8 mouse cellular contexts compared by ENCODE assay signal in genomic region chr5:23616270-23617103, GRCm38 (mm10).
DNase-seq lines count a peak whose midpoint lies in the region; ATAC-seq and TF ChIP-seq lines count a peak whose summit lies in the region.

No protein-coding gene starts in this region.

- 0 out of 2 replicates have a peak overlapping the region, but pooled peaks have one; percentile 15 for H3K27ac ChIP-seq in embryonic facial prominence, embryonic 11.5 days (replicated peaks; ENCODE audit: low read depth, low read length)
- H3K27ac ChIP-seq in heart, adult 2 months: peak overlapping the region; percentile 93
- H3K27ac ChIP-seq in kidney, adult 2 months (ENCODE audit: insufficient read depth, low read depth, low read length): peak overlapping the region; percentile 99
- peak overlapping the region; percentile 80 for H3K27ac ChIP-seq in limb, embryonic 12.5 days
- H3K27ac ChIP-seq in midbrain, embryonic 14.5 days (replicated peaks; ENCODE audit: low read depth, low read length): peak overlapping the region; percentile 88

- no peaks in the 10 kb centered on the region for H3K9me3 ChIP-seq in embryonic facial prominence, embryonic 11.5 days (replicated peaks; ENCODE audit: control insufficient read depth, low read length)
- no peaks in the 10 kb centered on the region for H3K9me3 ChIP-seq in limb, embryonic 12.5 days
- no peaks in the 10 kb centered on the region for H3K9me3 ChIP-seq in midbrain, embryonic 14.5 days (ENCODE audit: control insufficient read depth, low read length)

- 14% methylated on average over 11 of the region's 11 CpGs for WGBS in embryonic facial prominence, embryonic 11.5 days
- under 1% methylated on average over 11 of the region's 11 CpGs for WGBS in heart, adult 2 months
- 1% methylated on average over 11 of the region's 11 CpGs for WGBS in kidney, adult 2 months
- WGBS in limb, embryonic 12.5 days: 16% methylated on average over 11 of the region's 11 CpGs
- WGBS in midbrain, embryonic 14.5 days: 5% methylated on average over 11 of the region's 11 CpGs

- H3K9ac ChIP-seq in embryonic facial prominence, embryonic 11.5 days (replicated peaks; ENCODE audit: low read length): peak overlapping the region; percentile 46
- peak overlapping the region; percentile 91 for H3K9ac ChIP-seq in heart, adult 2 months (ENCODE audit: low read depth, low read length)
- H3K9ac ChIP-seq in limb, embryonic 12.5 days (replicated peaks): peak overlapping the region; percentile 49
- peak overlapping the region; percentile 60 for H3K9ac ChIP-seq in midbrain, embryonic 14.5 days (replicated peaks; ENCODE audit: low read length)

- TF ChIP-seq CTCF in heart, adult 2 months (IDR thresholded peaks at IDR 0.05): peak; percentile 36
- TF ChIP-seq CTCF in kidney, adult 2 months (conservative IDR thresholded peaks at IDR 0.05; ENCODE audit: insufficient read depth, insufficient read length, low read depth, low read length): 0 out of 2 replicates have a peak, but pooled peaks have one; percentile 11

- peak; percentile 80; the same call in 1 of the 2 replicates for ATAC-seq in embryonic facial prominence, embryonic 11.5 days (replicated peaks; ENCODE audit: insufficient number of reproducible peaks, low FRiP score, low TSS enrichment, low read depth)
- peak; percentile 83 for ATAC-seq in limb, embryonic 12.5 days (ENCODE audit: insufficient number of reproducible peaks, insufficient read depth, low FRiP score, low TSS enrichment, low read depth)
- peak; percentile 82 for ATAC-seq in midbrain, embryonic 14.5 days (ENCODE audit: low FRiP score, low TSS enrichment)

- peak; percentile 52 for DNase-seq in 3134 (ENCODE audit: extremely low read depth, insufficient read length, low spot score)
- DNase-seq in adrenal gland, postnatal 14 days: peak; percentile 53
- peak; percentile 73 for DNase-seq in embryonic facial prominence, embryonic 11.5 days (ENCODE audit: low spot score)
- DNase-seq in heart, adult 2 months: peak in 1 of 2 experiments; percentile 52
- peak; percentile 84 for DNase-seq in kidney, adult 2 months
- peak; percentile 87 for DNase-seq in midbrain, embryonic 14.5 days
- DNase-seq in splenic B cell, adult 2 months (ENCODE audit: low read depth, low spot score): peak; percentile 82

- no peaks in the 10 kb centered on the region for H3K36me3 ChIP-seq in embryonic facial prominence, embryonic 11.5 days (replicated peaks; ENCODE audit: control insufficient read depth, insufficient read depth, low read depth, low read length)
- peaks cover 10% of the 10 kb centered on the region for H3K36me3 ChIP-seq in heart, adult 2 months (ENCODE audit: control insufficient read depth, insufficient read depth, low read length)
- no peaks in the 10 kb centered on the region for H3K36me3 ChIP-seq in kidney, adult 2 months (ENCODE audit: control insufficient read depth, insufficient read depth, low read length)
- H3K36me3 ChIP-seq in limb, embryonic 12.5 days: no peaks in the 10 kb centered on the region
- no peaks in the 10 kb centered on the region for H3K36me3 ChIP-seq in midbrain, embryonic 14.5 days (ENCODE audit: control insufficient read depth, insufficient read depth, low read length)
- no peaks in the 10 kb centered on the region for H3K36me3 ChIP-seq in splenic B cell, adult 2 months (ENCODE audit: control insufficient read depth, insufficient read depth, low read length, poor library complexity, severe bottlenecking)

- H3K4me1 ChIP-seq in embryonic facial prominence, embryonic 11.5 days (ENCODE audit: control insufficient read depth, insufficient read depth, low read length): no peaks in the 10 kb centered on the region
- H3K4me1 ChIP-seq in heart, adult 2 months (ENCODE audit: control insufficient read depth, insufficient read depth, low read length): peaks cover 4% of the 10 kb centered on the region
- H3K4me1 ChIP-seq in kidney, adult 2 months (ENCODE audit: control insufficient read depth, insufficient read depth, low read length): peaks cover 3% of the 10 kb centered on the region
- peaks cover 9% of the 10 kb centered on the region for H3K4me1 ChIP-seq in limb, embryonic 12.5 days (replicated peaks)
- peaks cover 13% of the 10 kb centered on the region for H3K4me1 ChIP-seq in midbrain, embryonic 14.5 days (ENCODE audit: control insufficient read depth, insufficient read depth, low read length)

- H3K27me3 ChIP-seq in embryonic facial prominence, embryonic 11.5 days (ENCODE audit: control insufficient read depth, insufficient read depth, low read length): no peaks in the 10 kb centered on the region
- no peaks in the 10 kb centered on the region for H3K27me3 ChIP-seq in heart, adult 2 months (ENCODE audit: control insufficient read depth, insufficient read depth, low read length)
- no peaks in the 10 kb centered on the region for H3K27me3 ChIP-seq in kidney, adult 2 months (replicated peaks; ENCODE audit: control insufficient read depth, insufficient read depth, low read length)
- no peaks in the 10 kb centered on the region for H3K27me3 ChIP-seq in limb, embryonic 12.5 days
- no peaks in the 10 kb centered on the region for H3K27me3 ChIP-seq in midbrain, embryonic 14.5 days (ENCODE audit: control insufficient read depth, insufficient read depth, low read length)
- H3K27me3 ChIP-seq in splenic B cell, adult 2 months (ENCODE audit: control insufficient read depth, insufficient read depth, low read length, poor library complexity, severe bottlenecking): no peaks in the 10 kb centered on the region

- peak overlapping the region; percentile 49 for H3K4me2 ChIP-seq in embryonic facial prominence, embryonic 11.5 days (ENCODE audit: low read depth, low read length)
- peak overlapping the region; percentile 59 for H3K4me2 ChIP-seq in limb, embryonic 12.5 days
- H3K4me2 ChIP-seq in midbrain, embryonic 14.5 days (ENCODE audit: low read length): peak overlapping the region; percentile 69

- peak overlapping the region; percentile 38 for H3K4me3 ChIP-seq in embryonic facial prominence, embryonic 11.5 days (ENCODE audit: low read depth, low read length)
- peak overlapping the region; percentile 59 for H3K4me3 ChIP-seq in heart, adult 2 months
- peak overlapping the region; percentile 79 for H3K4me3 ChIP-seq in kidney, adult 2 months (ENCODE audit: insufficient read depth, low read depth, low read length)
- H3K4me3 ChIP-seq in limb, embryonic 12.5 days (replicated peaks): peak overlapping the region; percentile 41
- peak overlapping the region; percentile 50 for H3K4me3 ChIP-seq in midbrain, embryonic 14.5 days (replicated peaks; ENCODE audit: low read depth, low read length)

- peak; percentile 84 for TF ChIP-seq POLR2A in heart, adult 2 months (IDR thresholded peaks at IDR 0.05; ENCODE audit: insufficient read depth, low read depth, low read length)
- no peak for TF ChIP-seq POLR2A in kidney, adult 2 months (IDR thresholded peaks at IDR 0.05; ENCODE audit: low read depth, low read length)

- intact Hi-C loops in heart, adult 2 months (cut with DNase I): loop anchor here (5.0 kb wide), 3 partner anchors 39 to 99 kb away; no protein-coding TSS in a partner anchor

- peaks cover 1% of the 10 kb centered on the region; the same call in 1 of the 2 replicates for H3K79me2 ChIP-seq in heart, adult 2 months (replicated peaks; ENCODE audit: control insufficient read depth, insufficient read depth, low read length)

- 0 out of 2 replicates have a peak, but pooled peaks have one; percentile 50 for TF ChIP-seq EP300 in heart, adult 2 months (IDR thresholded peaks at IDR 0.05; ENCODE audit: insufficient read depth, low read depth, low read length)

Comparison
In these comparisons a context has a peak if more than half of its experiments do, and no peak if none do; other contexts are left out.
1. H3K27ac ChIP-seq: peak in every context shown above with its lines; median percentile 99 in kidney, adult 2 months; 93 in heart, adult 2 months; 88 in midbrain, embryonic 14.5 days; 80 in limb, embryonic 12.5 days; 15 in embryonic facial prominence, embryonic 11.5 days.